Mouse (Mus musculus) heart, adult 2 months (tissue): Measurements from ENCODE around the gene Dbp.

Experiments used
- CTCF ChIP-seq: fragments of 200-600 bp; IDR thresholded peaks from 2 replicates; pipeline ENCODE4 v1.8.1; 2022; ENCODE audit warnings: antibody characterized with exemption, mild to moderate bottlenecking, moderate library complexity
- EP300 ChIP-seq: fragments of 200-500 bp; IDR thresholded peaks from 2 replicates; pipeline ENCODE4 v1.6.1; 2011; ENCODE audit warnings: low read depth, low read length, control low read depth; ENCODE audit not compliant: insufficient read depth
- POLR2A ChIP-seq: fragments of 200-500 bp; IDR thresholded peaks from 2 replicates; pipeline ENCODE4 v1.6.1; 2011; ENCODE audit warnings: mild to moderate bottlenecking, low read depth, low read length, control low read depth; ENCODE audit not compliant: insufficient read depth

- TF ChIP-seq CTCF = no peak
- TF ChIP-seq POLR2A = no peak
- no peak for TF ChIP-seq EP300
Observed at GRCm38 (mm10) chr7:45685811-45686210, 19.1 kb upstream of the Dbp start.
